Mouse (Mus musculus): ENCODE data around the gene Kcnk10.
"Not testable (repeated sequence)": the region's sequence is repeated elsewhere in the genome, so short reads cannot be mapped to it uniquely, and the experiment has no call there.

The Kcnk10 gene

DNA sequence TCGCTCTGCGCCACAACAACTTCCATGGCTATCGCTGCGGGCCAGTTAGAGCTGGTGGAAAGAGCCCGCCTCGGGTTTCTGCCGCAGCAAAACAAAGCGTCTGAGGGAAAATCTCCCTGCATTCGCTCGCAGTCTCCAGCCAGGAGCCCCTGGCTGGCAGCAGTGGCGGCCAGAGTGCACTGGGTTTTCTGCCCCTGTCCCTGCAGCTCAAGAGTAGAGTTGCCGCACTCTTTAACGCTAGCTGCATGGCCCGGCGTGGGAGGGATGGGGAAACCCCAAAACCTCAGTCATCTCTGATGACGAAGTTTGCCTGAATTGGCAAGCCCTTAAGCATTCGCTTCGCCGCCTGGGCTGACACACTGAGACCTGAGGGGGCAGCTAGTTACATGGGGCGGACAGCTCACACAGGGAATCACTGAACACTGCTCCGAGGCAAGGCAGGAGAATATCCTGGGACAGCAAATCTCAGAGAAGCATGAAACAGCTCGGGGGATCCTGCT lies at the start of gene Kcnk10:
Gene Kcnk10 (minus strand): TSS at position 450 of the 500 bp plus-strand sequence.
- DNase-seq (ENCODE audit: low read depth) = no peak

DNA sequence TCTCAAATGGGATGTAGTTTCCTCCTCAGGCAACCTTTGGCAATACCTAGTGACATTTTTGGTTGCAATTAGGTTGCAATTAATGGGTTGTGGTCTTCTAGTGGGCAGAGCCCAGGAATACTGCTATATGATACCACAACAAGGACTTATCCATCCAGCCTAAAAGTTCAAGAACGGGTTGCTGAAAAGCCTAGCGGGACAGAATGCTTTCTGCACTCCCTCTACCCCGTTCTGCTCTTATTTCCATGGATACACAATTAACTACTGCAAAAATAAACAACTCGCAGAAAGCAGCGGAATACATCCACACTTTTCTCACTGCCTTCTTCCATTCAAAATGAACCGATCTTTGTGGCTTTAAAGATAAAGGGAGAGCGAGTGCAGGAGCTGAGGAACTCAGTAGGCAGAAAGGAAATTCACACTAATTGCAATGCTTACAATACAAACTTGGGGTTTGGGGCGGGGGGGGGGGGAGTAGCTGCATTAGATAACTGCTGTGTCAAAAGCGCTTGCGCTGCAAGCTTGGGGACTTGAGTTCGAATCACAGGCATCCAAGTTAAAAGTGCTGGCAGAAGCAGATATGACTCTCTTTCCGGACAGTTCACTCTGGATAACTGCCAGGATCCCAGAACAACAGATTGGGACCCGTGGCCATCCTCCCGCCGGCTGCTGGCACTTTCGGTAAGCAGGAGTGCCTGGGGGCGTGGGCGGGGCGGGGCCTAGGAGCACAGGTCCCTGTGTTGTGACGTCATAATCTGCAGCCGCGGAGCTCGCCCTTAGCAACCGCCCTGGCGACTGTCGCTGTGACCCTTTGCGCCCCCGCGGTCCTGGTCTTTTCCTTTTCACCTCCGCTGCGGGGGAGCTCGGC lies 49.5 kb upstream of the Kcnk10 start, which contains the start of gene Spata7:
Gene Spata7 (plus strand): TSS at position 766 of the 868 bp plus-strand sequence.
- peak; percentile 75 for DNase-seq (ENCODE audit: low read depth)

DNA sequence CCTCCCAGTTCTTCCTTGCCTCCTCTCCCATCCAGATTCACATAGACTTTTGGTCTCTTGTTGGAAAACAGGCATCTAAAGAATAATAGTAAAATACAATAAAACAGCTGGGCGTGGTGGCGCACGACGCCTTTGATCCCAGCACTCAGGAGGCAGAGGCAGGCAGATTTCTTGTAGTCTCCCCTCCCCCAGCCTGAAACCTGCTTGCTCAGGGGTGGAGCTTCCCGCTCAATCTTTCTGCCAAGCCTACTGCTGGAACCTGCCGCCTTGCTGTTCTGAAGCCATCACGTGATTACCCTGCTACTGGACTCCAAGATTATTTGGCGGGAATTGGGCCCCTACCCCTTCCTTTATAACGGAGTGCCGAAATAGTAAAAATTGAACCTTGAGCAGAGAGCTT lies 45.2 kb upstream of the Kcnk10 start:
- not testable (repeated sequence) for DNase-seq (ENCODE audit: low read depth)

DNA sequence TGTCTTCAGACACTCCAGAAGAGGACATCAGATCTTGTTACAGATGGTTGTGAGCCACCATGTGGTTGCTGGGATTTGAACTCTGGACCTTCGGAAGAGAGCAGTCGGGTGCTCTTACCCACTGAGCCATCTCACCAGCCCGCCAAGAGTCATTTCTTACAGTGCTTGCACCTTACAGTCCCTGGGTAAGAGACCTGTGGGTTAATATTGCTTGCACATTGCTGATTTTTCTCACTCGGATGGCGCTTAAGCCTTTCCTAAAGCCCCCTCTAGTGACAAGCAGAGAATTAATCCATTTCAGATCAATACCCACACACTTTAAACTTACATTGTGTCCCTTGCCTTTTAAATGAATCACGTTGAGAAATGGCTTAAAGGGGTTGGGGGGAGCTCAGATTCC lies 42.8 kb upstream of the Kcnk10 start:
- not testable (repeated sequence) for DNase-seq (ENCODE audit: low read depth)

DNA sequence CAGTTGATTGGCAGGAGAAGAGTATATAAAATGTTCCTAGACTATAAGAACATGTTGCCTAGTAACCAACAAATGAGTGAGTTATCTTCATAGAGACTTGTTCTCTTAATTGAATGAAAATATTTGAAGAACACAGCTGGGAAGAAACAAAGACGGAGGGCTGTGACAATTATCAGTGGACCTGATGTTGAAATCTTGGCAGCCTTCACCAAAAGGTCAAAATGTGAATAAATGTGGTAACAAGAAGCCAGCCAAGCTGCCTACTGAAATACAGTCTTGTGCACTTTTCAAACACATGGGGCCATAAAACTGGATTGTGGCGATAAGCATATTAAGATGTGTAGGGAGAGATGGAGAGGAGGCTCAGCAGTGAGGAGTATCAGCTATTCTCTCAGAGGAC lies 41.4 kb upstream of the Kcnk10 start:
- no peak for DNase-seq (ENCODE audit: low read depth)

DNA sequence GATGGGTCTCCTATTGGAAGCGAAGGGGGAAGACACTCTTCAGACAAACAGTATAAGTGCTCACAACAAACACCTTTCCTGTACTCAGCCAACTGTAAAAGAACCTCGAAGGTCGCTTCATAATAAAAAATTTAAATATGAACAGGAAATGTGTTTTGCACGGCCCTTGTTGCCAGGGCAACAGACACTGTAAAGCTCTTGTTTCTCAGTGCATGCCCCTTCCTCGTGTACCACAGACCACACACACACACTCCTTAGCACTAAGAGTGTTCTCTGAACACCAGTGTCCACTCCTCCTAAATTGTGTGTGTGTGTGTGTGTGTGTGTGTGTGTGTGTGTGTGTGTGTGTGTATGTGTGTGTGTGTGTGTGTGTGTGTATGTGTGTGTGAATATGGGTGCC lies 37.6 kb upstream of the Kcnk10 start:
- DNase-seq (ENCODE audit: low read depth) = no peak

DNA sequence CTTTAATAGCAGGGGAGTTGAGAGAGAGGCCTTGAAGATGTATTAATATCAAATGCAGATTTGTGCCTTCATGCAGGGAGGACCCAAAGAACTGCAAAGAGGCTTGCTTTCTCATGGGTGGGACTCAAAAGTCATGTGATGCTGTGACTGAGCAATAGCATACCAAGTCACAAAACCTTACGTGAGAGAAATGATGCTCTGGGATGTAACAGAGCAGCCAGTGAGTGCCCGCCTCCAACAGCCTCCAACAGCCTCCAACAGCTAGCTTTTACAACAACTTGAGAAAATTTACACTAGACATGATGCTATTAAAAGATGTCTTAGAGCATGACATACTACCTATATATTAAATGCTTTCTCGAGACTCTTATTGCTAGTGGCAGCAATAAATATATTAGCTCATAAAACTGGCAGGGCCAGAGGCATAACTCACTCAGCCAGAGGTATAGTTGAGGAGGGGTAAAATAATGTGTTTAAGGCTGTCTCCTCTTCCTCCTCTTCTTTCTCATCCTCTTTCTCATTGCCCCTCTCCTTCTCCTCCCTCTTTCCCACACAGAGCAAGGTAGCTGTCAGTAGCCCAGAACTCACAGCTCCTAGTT lies 36.9 kb upstream of the Kcnk10 start:
- DNase-seq (ENCODE audit: low read depth) = no peak

DNA sequence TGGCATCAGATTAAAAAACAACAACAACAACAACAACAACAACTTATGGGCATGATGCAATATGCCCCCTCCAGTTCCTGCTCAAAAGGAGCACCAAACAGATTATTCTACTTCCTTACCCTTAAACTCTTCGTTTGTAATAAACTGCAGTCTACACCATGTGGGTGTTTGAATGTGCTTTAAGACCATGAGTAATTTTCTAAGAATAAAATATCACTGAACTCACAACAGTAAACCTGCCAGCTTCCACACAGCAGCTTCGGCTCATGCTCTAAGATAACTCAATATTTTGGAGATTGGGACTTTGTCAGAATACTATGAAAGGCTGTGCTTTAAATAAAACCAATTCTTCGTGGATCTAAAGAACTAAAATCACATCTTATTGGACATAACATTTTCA lies 32.2 kb upstream of the Kcnk10 start:
- no peak for DNase-seq (ENCODE audit: low read depth)

DNA sequence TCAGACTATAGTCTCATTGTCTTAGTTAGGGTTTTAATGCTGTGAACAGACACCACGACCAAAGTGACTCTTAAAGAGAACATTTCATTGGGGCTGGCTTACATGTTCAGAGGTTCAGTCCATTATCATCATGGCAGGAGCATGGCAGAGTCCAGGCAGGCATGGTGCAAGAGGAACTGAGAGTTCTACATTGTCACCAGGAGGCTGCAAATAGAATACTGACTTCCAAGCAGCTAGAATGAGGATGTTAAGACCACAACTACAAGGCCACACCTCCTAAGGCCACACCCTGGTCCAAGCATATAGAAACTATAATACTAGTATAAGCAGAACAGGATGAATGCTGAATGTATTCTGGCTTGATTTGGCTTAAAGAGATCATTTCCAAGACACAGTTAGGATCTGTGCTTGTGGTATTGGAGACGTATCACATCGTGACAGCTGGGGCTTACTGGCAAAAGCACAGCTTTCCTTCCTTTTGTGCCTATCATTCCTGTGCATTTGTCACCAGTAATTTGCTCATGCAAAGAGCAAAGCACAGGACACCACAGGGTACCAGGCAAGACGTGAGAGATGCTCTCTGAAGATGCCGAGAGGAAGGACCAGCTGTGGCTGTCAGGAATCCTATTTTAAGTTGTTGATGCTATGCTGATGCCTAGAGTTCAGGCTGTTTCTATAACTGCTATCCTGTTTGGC lies 28.6 kb upstream of the Kcnk10 start:
- no peak for DNase-seq (ENCODE audit: low read depth)

DNA sequence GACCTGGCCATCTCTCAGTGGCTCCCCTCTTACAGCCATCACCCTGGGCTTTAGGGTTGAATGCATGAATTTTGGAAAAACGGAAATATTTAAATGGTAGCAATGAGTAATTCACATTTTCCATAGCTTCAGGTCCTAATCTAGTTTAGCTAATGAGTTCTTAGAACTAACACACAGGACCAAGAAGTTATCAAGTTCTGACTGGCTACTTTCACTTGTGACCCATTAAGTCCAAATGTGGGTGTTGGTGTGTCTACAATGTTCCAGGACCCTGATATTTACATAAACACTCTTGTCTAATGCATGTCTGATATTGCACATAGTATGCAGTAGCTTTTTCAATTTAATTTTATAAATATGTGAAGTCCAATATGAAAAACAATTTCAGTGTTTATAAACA lies 27.2 kb upstream of the Kcnk10 start:
- DNase-seq (ENCODE audit: low read depth) = no peak

DNA sequence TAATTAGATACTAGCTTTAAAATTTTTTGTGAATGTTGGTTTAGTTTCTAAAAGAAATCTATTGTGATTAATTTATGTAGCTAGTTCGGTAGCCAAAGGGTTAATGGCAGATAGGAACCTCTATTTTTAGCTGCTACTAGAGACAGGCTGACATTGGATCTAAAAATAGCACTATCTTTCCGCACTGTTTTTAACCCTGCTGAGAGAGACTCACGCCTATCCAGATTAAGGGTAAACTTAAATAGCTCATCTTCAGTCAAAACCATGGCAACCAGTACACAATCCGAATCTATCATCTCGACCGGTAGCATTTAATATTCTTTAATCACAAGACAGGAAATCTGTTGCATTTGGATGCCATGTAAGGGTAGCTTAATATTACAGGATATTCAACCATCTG lies 24.0 kb upstream of the Kcnk10 start:
- peak; percentile 30 for DNase-seq (ENCODE audit: low read depth)

DNA sequence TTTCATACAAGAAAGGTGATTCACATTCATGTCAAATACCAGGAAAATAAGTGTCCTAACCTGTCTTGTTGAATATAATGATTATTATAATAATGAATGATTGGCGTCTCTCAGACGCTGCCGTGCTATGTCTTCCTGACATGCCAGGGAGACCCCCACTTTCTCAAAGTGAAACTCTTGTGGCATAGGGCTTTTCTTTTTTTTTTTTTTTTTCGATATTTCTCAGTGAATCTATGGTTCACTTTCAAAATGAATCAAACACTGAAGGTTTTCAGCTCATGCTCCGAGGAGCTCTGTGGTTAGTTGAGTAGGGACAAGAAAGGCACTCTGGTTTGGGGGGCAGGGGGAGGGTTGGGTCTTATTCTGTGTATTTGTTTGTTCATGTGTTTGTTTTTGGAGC lies 22.8 kb upstream of the Kcnk10 start:
- no peak for DNase-seq (ENCODE audit: low read depth)

DNA sequence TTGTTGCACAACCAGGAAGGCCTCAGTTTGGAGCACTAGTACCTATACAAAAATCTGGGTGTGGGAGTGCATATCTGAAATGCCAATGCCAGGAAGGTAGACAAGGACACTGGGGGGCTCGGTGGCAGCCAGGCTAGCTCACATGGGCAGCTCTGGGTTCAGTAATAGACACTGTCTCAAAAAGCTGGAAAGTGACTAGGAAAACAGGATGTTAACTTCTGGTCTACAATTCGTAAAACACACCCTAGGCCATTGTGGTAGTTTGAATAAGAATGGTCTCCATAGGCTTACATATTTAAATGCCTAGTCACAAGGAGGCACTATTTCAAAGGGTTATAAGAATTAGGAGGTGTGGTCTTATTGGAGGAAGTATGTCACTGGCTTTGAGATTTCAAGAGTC lies 12.9 kb upstream of the Kcnk10 start:
- DNase-seq (ENCODE audit: low read depth) = no peak

DNA sequence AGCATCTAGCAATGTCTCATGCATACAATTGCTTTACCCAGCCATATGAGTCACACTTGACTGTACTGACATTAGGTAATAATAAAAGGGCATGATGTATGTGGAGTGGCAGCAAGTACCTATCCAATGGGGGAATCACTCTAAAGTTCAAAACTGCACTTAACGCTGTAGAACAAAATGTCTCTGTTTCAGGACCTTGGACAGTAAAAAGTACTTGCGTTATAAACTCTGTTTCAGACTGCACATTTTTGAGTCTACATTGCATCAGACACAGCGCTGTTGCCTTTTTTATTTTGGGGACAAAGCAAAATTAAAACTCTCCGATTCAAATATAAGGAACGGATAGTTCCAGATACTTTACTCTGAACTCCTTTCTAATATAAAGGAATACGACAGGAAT lies 10.5 kb upstream of the Kcnk10 start:
- DNase-seq (ENCODE audit: low read depth) = no peak

DNA sequence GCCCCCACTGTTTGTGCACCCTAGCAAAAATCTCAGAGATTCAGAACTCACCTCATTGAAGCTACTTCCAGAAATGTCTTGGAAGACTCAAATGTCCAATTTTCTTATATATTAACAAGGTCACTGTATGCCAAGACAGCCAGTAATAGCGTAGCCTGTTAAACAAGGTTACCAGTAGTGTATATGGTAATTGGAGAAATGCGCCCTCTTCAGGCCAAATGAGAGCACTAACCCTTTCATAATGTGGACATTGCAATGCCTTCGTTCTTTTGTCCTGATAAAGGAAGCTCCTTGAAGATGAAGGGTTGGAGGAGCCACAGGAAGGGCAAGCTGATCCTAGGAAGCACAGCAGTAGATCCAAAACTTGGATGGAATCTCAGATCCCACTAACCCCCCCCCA lies 7.2 kb upstream of the Kcnk10 start:
- no peak for DNase-seq (ENCODE audit: low read depth)

DNA sequence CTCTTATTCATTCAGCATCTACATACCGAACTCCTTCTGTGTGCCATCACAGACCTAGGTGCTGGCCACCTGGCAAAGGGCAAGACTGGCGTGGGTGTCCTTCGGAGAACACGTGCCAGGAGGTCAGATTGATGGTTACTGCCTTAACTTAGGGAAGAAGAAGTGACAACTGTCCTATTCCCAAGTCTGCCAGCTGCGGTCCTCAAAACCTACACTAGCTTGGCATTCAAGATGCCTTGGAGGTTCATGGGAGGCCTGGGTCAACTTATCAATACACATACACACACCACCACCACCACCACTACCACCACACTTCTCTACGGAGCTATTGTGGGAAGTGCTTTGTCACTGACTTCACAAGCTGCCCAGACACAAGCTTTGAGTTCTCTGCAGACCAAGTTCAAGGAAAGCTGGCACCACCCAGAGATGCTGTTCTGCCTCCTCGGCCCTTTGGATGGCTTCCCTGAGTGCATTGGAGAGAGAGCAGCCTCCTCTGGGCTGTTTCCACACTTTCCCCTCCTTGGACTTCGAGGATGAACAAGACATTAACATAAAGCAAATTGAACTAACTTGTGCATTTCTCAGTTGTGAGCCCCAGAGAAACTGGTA lies 2.1 kb downstream of the Kcnk10 start:
- no peak for DNase-seq (ENCODE audit: low read depth)

DNA sequence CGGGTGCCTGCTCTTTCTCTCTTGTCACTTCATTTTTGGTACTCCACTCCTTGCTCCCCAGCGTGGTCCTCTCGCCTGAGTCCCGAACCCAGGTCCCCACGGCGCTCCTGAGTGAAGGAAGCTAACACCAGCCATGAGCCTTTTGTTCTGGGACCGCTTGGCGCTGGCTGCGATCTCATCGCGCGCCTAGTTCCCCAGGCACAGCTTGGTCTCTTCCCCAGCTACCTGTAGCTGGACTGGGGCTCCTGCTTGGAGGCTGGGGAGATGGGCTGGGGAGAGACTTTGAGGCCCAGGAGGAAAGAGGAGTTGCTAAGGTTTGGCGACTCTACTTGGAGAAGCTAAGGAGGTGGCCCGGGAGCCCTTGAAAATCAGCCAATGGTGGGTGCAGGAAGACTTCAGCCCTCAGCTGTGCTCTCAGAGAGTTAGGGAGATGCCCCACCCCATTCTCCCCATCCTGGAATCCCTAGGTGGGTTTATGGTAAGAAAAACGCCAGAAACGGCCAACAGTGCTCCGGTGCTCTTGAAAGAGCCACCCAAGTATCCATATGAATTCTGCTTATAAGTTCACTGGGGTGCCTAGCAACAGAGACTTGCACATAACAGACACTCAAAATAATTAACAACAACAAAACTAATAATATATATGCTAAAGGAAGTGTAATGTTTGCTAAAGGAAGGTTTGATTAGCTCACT lies 2.8 kb downstream of the Kcnk10 start:
- no peak for DNase-seq (ENCODE audit: low read depth)

DNA sequence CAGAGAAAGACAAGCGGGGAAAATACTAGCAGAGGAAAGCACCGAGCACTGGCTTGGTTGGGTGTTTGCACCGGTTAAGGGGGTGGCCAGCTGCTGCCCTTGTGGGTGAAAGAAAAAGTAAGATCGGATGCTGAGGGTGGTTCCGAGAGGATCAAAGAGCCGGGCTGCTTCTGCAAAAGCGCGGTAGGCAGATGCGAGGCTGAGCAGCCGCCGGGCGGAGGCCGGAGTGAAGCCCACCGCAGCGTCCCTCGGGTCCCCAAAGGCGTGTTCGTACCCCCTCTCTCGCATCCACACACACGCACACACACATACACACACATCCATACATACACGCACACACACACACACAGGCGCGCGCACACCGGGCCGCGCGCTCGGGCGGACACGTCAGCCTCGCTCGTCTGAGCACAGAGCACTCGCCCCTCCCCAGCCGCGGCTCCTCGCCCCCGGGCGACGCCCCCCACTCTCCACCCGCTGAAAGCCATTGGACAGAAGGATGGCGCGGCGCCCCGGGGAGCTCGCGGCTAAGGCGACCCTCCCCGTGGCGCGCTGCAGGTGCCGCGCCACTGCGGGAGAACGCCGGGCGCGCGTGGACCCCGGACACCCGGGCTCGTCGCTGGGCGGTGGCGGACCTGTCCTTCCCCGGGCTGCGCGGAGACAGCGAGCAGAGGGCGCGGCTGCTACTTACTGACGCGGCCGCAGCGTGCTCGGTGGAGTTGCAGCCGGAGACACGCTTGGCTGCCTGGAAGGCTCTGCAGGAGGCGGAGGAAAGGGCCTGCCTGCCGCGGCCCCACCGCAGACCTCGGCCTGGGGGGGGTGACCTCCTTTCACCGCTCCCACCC lies 3.5 kb downstream of the Kcnk10 start:
- no peak for DNase-seq (ENCODE audit: low read depth)

DNA sequence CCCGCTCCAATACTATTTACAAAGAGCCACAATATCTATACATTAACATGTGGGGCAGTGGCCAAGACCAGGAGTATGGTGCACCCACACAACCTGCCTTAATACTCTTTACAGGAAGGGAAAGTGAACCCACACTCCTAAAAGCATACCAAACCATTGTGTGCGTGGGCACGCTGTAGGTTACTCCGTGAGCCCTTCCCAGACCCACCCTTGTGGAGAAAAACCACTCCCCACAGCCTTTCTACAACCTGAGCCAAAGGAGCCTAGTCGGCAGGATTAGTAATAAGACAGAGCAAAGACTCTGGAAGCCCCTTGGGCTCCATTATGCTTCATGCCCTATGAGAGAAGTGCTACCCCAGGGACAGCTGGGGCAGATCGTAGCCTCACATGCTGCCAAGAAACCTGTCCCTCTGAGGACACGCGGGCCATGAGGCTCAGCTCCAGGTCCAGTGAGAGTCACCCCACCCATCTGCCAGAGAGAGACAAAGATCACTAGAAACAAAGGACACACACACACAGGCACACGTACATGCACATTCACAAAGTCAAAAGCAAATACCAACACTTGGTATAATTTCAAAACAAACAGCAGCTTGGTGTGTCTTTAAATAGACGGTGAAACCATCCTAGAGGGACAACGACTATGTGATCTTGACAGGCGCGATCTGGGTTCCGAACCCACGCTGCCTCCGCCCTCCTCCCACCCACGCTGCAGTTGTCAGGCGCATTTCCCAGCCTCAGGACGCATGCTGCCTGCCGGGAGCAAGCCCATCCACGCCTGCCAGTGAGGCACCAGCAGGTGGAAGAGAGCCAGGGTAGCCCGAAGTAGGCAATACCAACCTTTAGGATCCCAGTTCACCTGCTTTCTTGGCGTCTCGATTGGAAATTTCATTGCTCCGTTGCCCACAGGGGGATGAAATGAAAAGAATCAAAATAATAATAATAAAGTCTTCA lies 4.5 kb downstream of the Kcnk10 start:
- DNase-seq (ENCODE audit: low read depth) = no peak

All from c-Kit-positive CD71-negative TER-119-negative erythroid progenitor cells, embryonic 14.5 days (primary cell).